Mouse (Mus musculus) intestine, embryonic 15.5 days (tissue): ENCODE data around the gene Tbck. TPM values are rescaled to one million over a fixed set of nuclear protein-coding genes. Genes with fewer than 3 reads are reported as not detected.

Experiments used
- ATAC-seq: fragments of 200-750 bp; cut with Nextera tagmentation; 2 replicates; pipeline ENCODE4 v1.8.0; 2017; ENCODE audit warnings: moderate TSS enrichment, moderate library complexity
- H3K27ac ChIP-seq: fragments of 300-500 bp; sonication (generic); 2 replicates; pipeline ENCODE4 v1.5.1; 2015; ENCODE audit warnings: mild to moderate bottlenecking, inconsistent platforms
- H3K27me3 ChIP-seq: fragments of 300-500 bp; sonication (generic); replicated peaks from 2 replicates; pipeline ENCODE4 v1.6.1; 2015; ENCODE audit warnings: inconsistent platforms
- H3K36me3 ChIP-seq: fragments of 300-500 bp; sonication (generic); 2 replicates; pipeline ENCODE4 v1.6.1; 2015; ENCODE audit warnings: inconsistent platforms
- H3K4me1 ChIP-seq: fragments of 300-500 bp; sonication (generic); replicated peaks from 2 replicates; pipeline ENCODE4 v1.6.1; 2015; ENCODE audit warnings: inconsistent platforms
- H3K4me2 ChIP-seq: fragments of 300-500 bp; sonication (generic); replicated peaks from 2 replicates; pipeline ENCODE4 v1.6.1; 2015; ENCODE audit warnings: mild to moderate bottlenecking, inconsistent platforms
- H3K4me3 ChIP-seq: fragments of 300-500 bp; sonication (generic); replicated peaks from 2 replicates; pipeline ENCODE4 v1.5.1; 2015; ENCODE audit warnings: inconsistent platforms
- H3K9ac ChIP-seq: fragments of 300-500 bp; sonication (generic); 2 replicates; pipeline ENCODE4 v1.6.1; 2015; ENCODE audit warnings: inconsistent platforms
- H3K9me3 ChIP-seq: fragments of 300-500 bp; sonication (generic); 2 replicates; pipeline ENCODE4 v1.6.1; 2016; ENCODE audit warnings: inconsistent platforms
- WGBS: fragments of 180-500 bp; shearing (Covaris S2); methylation state at CpG from one replicate; pipeline ENCODE4 v1.1.7; 2015; 5-methylcytosine and 5-hydroxymethylcytosine counted together
- polyA plus RNA-seq: library from polyadenylated mRNA; unstranded; fragments of >200 nt; fragmentation: Nextera tagmentation; extraction: Ambion mirVana; gene quantifications from 2 replicates; pipeline ENCODE4 v1.2.1, GENCODE M21; 2015

Tbck gene
- polyA plus RNA-seq, 1 experiment from 2014 or later = 16.0 TPM

DNA sequence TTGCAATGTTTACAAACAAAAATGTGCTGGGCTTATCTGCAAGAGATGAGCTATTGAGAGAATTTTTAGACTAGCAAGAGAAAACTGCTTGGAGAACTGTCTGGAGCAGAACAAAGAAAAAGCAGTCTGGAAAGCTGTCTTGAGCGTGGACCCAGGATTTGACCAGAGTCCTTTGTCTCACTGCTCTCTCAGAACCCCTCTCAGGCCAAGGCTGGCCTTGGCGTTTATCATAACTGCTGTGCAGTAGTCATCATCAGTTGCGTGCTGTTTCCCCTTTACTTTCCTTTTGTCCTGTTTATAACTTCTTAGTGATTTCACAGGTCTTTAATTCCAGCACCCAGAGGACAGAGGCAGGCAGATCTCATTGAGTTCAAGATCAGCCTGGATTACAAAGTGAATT, 20.3 kb downstream of the Tbck start:
- Histone ChIP-seq H3K4me2 (no peak overlapping the region), H3K36me3 (no peaks in the 10 kb centered on the region), H3K9me3 (no peaks in the 10 kb centered on the region), H3K4me3 (no peak overlapping the region), H3K9ac (no peak overlapping the region), H3K4me1 (no peaks in the 10 kb centered on the region), H3K27me3 (no peaks in the 10 kb centered on the region), H3K27ac (no peak overlapping the region)
- WGBS = 83% methylated on average over 3 of the region's 3 CpGs
- no peak for ATAC-seq

DNA sequence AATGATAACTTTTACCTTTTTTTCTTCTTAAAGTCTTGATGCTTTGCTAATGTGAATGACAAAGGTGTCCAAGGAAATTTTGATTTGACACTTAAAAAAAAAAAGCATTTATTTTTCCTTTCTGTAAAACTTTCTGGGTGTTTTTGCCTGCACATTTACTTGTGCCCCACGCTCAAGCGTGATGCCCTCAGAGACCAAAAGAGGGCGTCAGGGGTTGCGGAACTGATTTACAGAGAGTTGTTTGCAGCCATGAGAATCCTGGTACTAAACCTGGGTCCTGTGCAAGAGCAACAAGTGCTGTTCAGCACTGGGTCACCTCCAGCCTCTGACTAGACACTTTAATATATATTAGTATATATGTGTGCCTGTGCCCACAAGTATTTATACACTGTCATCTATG, 23.0 kb downstream of the Tbck start:
- ATAC-seq = no peak
- Histone ChIP-seq H3K27me3 (no peaks in the 10 kb centered on the region), H3K4me2 (no peak overlapping the region), H3K9me3 (no peaks in the 10 kb centered on the region), H3K4me1 (no peaks in the 10 kb centered on the region), H3K9ac (no peak overlapping the region), H3K4me3 (no peak overlapping the region), H3K27ac (no peak overlapping the region), H3K36me3 (no peaks in the 10 kb centered on the region)
- 86% methylated on average over 4 of the region's 4 CpGs for WGBS

DNA sequence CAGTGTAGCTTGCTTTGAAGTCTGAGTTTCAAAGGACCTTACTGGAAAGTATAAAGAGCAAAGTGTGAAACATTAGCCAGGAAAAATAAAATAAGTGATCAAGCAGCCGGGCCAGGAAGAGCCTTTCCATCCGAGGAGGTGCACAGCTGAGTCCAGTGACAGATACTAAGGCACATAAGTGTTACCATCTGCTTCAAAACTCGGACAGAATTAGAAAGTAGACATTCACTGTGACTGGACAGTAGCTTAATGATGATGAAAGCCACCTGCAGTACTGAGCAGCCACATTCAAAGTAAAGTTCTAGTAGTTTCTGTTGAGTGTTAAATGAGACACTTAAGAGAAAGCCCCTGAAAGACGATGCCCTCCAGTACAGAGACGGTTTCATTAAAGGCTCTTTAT, 30.0 kb downstream of the Tbck start:
- Histone ChIP-seq H3K4me2 (no peak overlapping the region), H3K9ac (no peak overlapping the region), H3K36me3 (no peaks in the 10 kb centered on the region), H3K9me3 (no peaks in the 10 kb centered on the region), H3K4me3 (no peak overlapping the region), H3K27ac (no peak overlapping the region), H3K27me3 (no peaks in the 10 kb centered on the region), H3K4me1 (no peaks in the 10 kb centered on the region)
- 43% methylated on average over 5 of the region's 5 CpGs for WGBS
- ATAC-seq = no peak

DNA sequence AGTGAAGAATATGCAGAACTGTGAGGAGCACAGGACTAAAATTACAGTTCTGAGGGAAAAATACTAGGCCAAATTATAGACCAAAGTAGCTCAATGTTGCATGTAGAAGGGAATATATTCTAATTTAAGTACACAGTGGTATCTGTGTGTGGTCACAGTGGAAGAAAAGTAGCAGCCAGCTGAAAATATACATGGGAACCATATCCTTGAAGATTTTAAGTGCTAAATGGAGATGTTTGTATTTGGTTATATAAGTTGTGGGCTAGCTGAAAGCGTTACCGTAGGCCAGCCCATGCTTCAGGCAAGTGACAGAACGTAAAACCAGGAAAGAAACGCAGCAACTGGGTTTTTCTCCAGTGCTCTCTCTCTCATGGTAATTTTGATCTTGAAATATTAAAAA, 33.4 kb downstream of the Tbck start:
- no peak overlapping the region for H3K9ac ChIP-seq
- no peak for ATAC-seq
- no peaks in the 10 kb centered on the region for H3K27me3 ChIP-seq
- H3K4me3 ChIP-seq = no peak overlapping the region
- H3K36me3 ChIP-seq = no peaks in the 10 kb centered on the region
- H3K4me2 ChIP-seq = no peak overlapping the region
- H3K27ac ChIP-seq = no peak overlapping the region
- H3K9me3 ChIP-seq = no peaks in the 10 kb centered on the region
- H3K4me1 ChIP-seq = no peaks in the 10 kb centered on the region
- WGBS = 89% methylated on average over 4 of the region's 4 CpGs

GRCm38 (mm10) chr3:132724326-132724725, 40.4 kb downstream of the Tbck start:
- Histone ChIP-seq H3K4me1 (no peaks in the 10 kb centered on the region), H3K9me3 (no peaks in the 10 kb centered on the region), H3K27ac (no peak overlapping the region), H3K36me3 (0 out of 2 replicates have a peak, but pooled peaks cover 3% of the 10 kb centered on the region), H3K4me3 (no peak overlapping the region), H3K27me3 (no peaks in the 10 kb centered on the region), H3K4me2 (no peak overlapping the region), H3K9ac (no peak overlapping the region)
- no peak for ATAC-seq
- WGBS = 90% methylated on average over 3 of the region's 3 CpGs

DNA sequence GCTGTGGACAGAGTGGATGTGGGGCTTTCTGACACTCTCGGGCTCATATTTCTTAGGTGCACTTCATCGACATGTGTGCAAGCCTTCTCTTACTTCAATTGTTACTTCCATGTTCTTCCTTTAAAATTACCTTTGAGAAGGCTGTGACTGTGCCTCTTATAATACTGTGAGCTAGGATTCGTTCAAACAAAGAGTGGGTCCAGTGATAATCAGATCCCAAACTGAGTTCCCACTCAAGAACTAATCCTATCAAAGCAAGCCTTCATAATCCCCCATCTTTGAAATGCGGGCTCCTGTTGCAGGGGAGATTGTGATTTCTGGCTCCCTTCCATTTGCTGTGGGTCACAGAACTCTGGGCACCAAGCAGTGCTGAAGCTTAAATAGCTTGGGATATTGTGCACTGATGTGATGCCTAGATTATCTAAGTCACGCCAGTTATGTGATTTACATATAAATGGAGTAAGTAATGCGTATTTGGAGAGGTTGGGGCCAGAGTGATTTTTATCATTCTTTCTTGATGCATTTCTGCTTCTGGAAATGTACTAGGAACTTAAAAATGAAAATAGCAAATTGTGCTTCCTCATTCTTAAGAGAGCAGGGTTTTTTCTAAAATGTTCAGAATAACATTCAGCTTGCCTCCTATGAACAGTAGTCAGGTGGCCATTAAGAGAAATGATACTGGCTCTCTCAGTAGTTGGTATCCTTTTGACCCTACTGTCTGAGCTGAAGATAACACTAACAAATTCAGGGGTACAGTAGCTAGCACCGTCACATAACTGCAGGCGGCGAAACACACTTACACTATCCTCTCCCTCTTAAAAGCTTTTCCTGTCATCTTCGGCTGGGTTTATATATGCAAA, 60.6 kb downstream of the Tbck start:
- no peak for ATAC-seq
- Histone ChIP-seq H3K9me3 (no peaks in the 10 kb centered on the region), H3K4me3 (no peak overlapping the region), H3K4me2 (no peak overlapping the region), H3K9ac (no peak overlapping the region), H3K4me1 (no peaks in the 10 kb centered on the region), H3K27ac (no peak overlapping the region), H3K36me3 (no peaks in the 10 kb centered on the region), H3K27me3 (no peaks in the 10 kb centered on the region)
- 82% methylated on average over 10 of the region's 10 CpGs for WGBS

DNA sequence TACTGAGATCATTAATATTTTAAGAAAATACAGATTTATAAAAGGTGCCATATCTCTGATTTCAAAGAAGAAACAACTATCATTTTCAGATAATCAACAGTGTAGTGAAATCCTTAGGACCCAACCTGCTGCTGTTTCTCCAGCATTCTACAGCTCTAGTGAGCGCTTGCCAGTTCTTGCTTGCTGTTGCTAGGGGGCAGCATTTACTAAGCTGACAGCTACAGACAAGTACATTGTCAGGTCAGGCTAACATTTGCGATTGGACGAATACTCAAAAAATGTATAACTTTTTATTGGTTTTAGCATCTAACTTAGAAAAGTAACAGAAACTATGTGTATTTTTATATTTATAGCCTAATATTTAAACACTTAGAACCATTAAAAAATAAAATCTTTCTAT, 63.1 kb downstream of the Tbck start:
- Histone ChIP-seq H3K27me3 (no peaks in the 10 kb centered on the region), H3K36me3 (no peaks in the 10 kb centered on the region), H3K4me2 (no peak overlapping the region), H3K27ac (no peak overlapping the region), H3K9ac (no peak overlapping the region), H3K9me3 (no peaks in the 10 kb centered on the region), H3K4me1 (no peaks in the 10 kb centered on the region), H3K4me3 (no peak overlapping the region)
- WGBS = 25% methylated on average over 3 of the region's 3 CpGs
- peak; percentile 89 for ATAC-seq

DNA sequence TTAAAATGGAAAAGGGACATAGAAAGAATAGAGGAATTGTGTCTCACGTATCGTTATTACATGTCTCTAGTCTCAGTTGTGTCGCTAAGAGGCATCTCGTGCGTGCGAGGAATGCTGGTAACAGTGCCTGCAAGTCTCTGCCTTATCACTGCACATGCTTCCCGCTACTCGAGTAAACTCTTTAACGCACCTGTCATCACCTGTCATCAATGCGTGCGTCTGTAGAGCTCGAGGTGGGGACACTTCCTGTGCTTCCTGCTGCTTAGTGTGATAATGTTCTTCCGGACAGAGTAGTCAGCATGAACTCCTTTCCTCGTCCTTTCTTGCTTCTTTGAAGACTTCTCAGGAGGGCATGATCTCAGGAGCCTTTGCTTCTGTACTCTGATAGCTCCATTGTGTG, 63.8 kb downstream of the Tbck start:
- Histone ChIP-seq H3K27ac (no peak overlapping the region), H3K9ac (no peak overlapping the region), H3K27me3 (no peaks in the 10 kb centered on the region), H3K9me3 (no peaks in the 10 kb centered on the region), H3K4me1 (no peaks in the 10 kb centered on the region), H3K36me3 (no peaks in the 10 kb centered on the region), H3K4me2 (no peak overlapping the region), H3K4me3 (no peak overlapping the region)
- ATAC-seq = no peak
- WGBS = 80% methylated on average over 14 of the region's 14 CpGs

GRCm38 (mm10) chr3:132748750-132749149, 64.8 kb downstream of the Tbck start:
- Histone ChIP-seq H3K4me3 (no peak overlapping the region), H3K4me1 (no peaks in the 10 kb centered on the region), H3K36me3 (peaks cover 2% of the 10 kb centered on the region; the same call in 1 of the 2 replicates), H3K27ac (no peak overlapping the region), H3K4me2 (no peak overlapping the region), H3K9ac (no peak overlapping the region), H3K27me3 (no peaks in the 10 kb centered on the region), H3K9me3 (no peaks in the 10 kb centered on the region)
- 94% methylated on average over 3 of the region's 3 CpGs for WGBS
- no peak for ATAC-seq

- peaks cover 4% of the 10 kb centered on the region; the same call in 1 of the 2 replicates for H3K36me3 ChIP-seq
- H3K4me3 ChIP-seq = no peak overlapping the region
- H3K9me3 ChIP-seq = no peaks in the 10 kb centered on the region
- H3K27ac ChIP-seq = no peak overlapping the region
- 28% methylated on average over 4 of the region's 4 CpGs for WGBS
- H3K4me1 ChIP-seq = no peaks in the 10 kb centered on the region
- H3K27me3 ChIP-seq = no peaks in the 10 kb centered on the region
- ATAC-seq = no peak
- H3K9ac ChIP-seq = no peak overlapping the region
- no peak overlapping the region for H3K4me2 ChIP-seq
These were observed 68.8 kb downstream of the Tbck start for GRCm38 (mm10) chr3:132752772-132753171.

DNA sequence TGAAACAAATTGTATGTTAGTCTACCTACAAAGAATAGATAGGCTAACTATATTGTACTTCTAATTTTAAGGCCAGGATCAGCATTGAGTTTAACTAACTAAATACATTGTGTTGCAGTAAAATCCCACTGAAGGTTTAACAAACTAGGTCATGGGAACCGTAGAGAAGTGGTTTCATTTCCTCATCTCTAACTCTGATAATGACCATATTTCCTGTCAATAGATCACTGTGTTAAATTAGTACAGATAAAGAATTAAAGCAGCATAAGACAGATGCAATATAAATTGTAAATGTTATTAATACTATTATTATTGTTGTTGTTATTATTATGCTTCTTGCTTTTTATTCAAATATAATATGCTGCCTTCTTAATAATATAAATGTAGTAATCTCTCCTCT, 72.3 kb downstream of the Tbck start:
- ATAC-seq = no peak
- WGBS = 76% methylated on average over 1 of the region's 1 CpGs
- Histone ChIP-seq H3K4me2 (no peak overlapping the region), H3K27ac (no peak overlapping the region), H3K4me1 (no peaks in the 10 kb centered on the region), H3K9ac (no peak overlapping the region), H3K36me3 (peaks cover 4% of the 10 kb centered on the region; the same call in 1 of the 2 replicates), H3K4me3 (no peak overlapping the region), H3K9me3 (no peaks in the 10 kb centered on the region), H3K27me3 (no peaks in the 10 kb centered on the region)

- ATAC-seq = no peak
These were observed 82.2 kb downstream of the Tbck start for GRCm38 (mm10) chr3:132766033-132766726.

DNA sequence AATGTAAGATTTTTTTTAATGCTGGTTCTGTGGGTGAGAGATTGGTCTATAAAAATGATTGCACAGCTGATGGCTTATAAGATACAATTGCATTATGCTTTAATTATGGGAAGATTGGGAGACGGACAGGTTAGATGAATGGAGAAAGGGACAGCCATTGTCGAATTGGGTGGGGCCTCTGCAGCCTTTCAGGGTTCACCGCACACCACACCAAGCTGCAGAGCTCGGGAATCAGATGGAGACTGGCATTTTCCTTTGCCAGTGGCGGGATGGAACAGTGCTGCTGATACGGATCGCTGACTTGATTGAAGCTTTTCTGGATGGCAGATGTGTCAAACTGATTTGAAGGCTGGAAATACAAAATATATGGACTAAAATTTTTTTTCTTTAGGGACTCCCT, 88.1 kb downstream of the Tbck start:
- no peak overlapping the region for H3K27ac ChIP-seq
- no peak overlapping the region for H3K4me2 ChIP-seq
- H3K4me1 ChIP-seq = no peaks in the 10 kb centered on the region
- H3K4me3 ChIP-seq = no peak overlapping the region
- no peaks in the 10 kb centered on the region for H3K36me3 ChIP-seq
- no peaks in the 10 kb centered on the region for H3K9me3 ChIP-seq
- H3K9ac ChIP-seq = no peak overlapping the region
- no peaks in the 10 kb centered on the region for H3K27me3 ChIP-seq
- WGBS = 89% methylated on average over 7 of the region's 7 CpGs
- ATAC-seq = no peak

More at GRCm38 (mm10) chr3:132766033-132766726, 82.2 kb downstream of the Tbck start:
- Histone ChIP-seq H3K4me1 (no peaks in the 10 kb centered on the region), H3K27me3 (no peaks in the 10 kb centered on the region), H3K36me3 (no peaks in the 10 kb centered on the region), H3K27ac (no peak overlapping the region), H3K4me3 (no peak overlapping the region), H3K4me2 (no peak overlapping the region), H3K9ac (no peak overlapping the region), H3K9me3 (no peaks in the 10 kb centered on the region)
- WGBS = 85% methylated on average over 17 of the region's 17 CpGs
